In the genomic region with DNA sequence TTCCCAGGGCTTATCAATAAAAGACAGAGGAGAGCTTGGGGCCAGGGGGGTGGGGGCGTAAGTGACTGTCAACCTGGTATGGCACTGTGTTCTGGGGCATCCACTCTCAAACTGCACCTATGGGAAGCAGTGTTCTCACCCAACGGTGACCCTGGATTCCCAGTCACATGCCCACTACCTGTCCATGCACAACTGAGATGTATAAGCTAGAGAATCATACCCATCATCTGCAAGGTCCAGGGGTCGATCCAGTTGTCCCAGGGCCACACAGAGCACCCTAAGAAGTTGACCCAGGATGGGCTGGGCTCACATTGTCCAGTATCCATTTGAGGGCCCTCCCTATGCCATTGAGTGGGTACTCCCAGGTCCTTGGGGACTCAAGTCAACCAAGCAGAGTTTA, we compare ENCODE assay signal across 11 mouse cellular contexts. TPM values are rescaled to one million over a fixed set of nuclear protein-coding genes. Genes with fewer than 3 reads are reported as not detected.
DNase-seq lines count a peak whose midpoint lies in the region; ATAC-seq lines count a peak whose summit lies in the region.
"Had no signal": no experiment of that assay in that cellular context is flagged by ENCODE, and none has a peak within 500 bp of the region (broad histone marks: within the 10 kb centered on the region; RNA-seq: fewer than 3 reads in every experiment).

No protein-coding gene starts in this region.

- H3K4me3 ChIP-seq in forebrain, embryonic 13.5 days: no peak overlapping the region
- no peak overlapping the region for H3K4me3 ChIP-seq in forebrain, embryonic 12.5 days (replicated peaks)
- no peak overlapping the region for H3K4me3 ChIP-seq in limb, embryonic 13.5 days
- H3K4me3 ChIP-seq in limb, embryonic 10.5 days: no peak overlapping the region
- no peak overlapping the region for H3K4me3 ChIP-seq in embryonic facial prominence, embryonic 12.5 days
- no peak overlapping the region for H3K4me3 ChIP-seq in hindbrain, embryonic 16.5 days (ENCODE audit: low read length)

- H3K9me3 ChIP-seq in forebrain, embryonic 13.5 days (replicated peaks): no peaks in the 10 kb centered on the region
- H3K9me3 ChIP-seq in forebrain, embryonic 12.5 days: no peaks in the 10 kb centered on the region
- no peaks in the 10 kb centered on the region for H3K9me3 ChIP-seq in limb, embryonic 13.5 days
- no peaks in the 10 kb centered on the region for H3K9me3 ChIP-seq in limb, embryonic 10.5 days (replicated peaks)
- no peaks in the 10 kb centered on the region for H3K9me3 ChIP-seq in embryonic facial prominence, embryonic 12.5 days
- no peaks in the 10 kb centered on the region for H3K9me3 ChIP-seq in hindbrain, embryonic 16.5 days (ENCODE audit: control insufficient read depth, low read length)

- WGBS in forebrain, embryonic 13.5 days: 98% methylated on average over 3 of the region's 3 CpGs
- 92% methylated on average over 3 of the region's 3 CpGs for WGBS in forebrain, embryonic 12.5 days
- 91% methylated on average over 3 of the region's 3 CpGs for WGBS in limb, embryonic 13.5 days
- 98% methylated on average over 3 of the region's 3 CpGs for WGBS in limb, embryonic 10.5 days
- 87% methylated on average over 3 of the region's 3 CpGs for WGBS in embryonic facial prominence, embryonic 12.5 days
- WGBS in hindbrain, embryonic 16.5 days: 91% methylated on average over 3 of the region's 3 CpGs

- 0 out of 2 replicates have a peak overlapping the region, but pooled peaks have one; percentile 98 for H3K4me2 ChIP-seq in forebrain, embryonic 13.5 days
- H3K4me2 ChIP-seq in forebrain, embryonic 12.5 days: no peak overlapping the region
- H3K4me2 ChIP-seq in limb, embryonic 13.5 days (replicated peaks): peak overlapping the region; percentile 96; the same call in 1 of the 2 replicates
- no peak overlapping the region for H3K4me2 ChIP-seq in embryonic facial prominence, embryonic 12.5 days (replicated peaks)
- H3K4me2 ChIP-seq in hindbrain, embryonic 16.5 days (ENCODE audit: low read length): no peak overlapping the region

- H3K9ac ChIP-seq in forebrain, embryonic 13.5 days: no peak overlapping the region
- no peak overlapping the region for H3K9ac ChIP-seq in forebrain, embryonic 12.5 days
- no peak overlapping the region; the same call in 1 of the 2 replicates for H3K9ac ChIP-seq in limb, embryonic 13.5 days
- no peak overlapping the region for H3K9ac ChIP-seq in embryonic facial prominence, embryonic 12.5 days
- peak overlapping the region; percentile 31; the same call in 1 of the 2 replicates for H3K9ac ChIP-seq in hindbrain, embryonic 16.5 days (ENCODE audit: low read depth, low read length)

- H3K27ac ChIP-seq in forebrain, embryonic 13.5 days: no peak overlapping the region
- H3K27ac ChIP-seq in forebrain, embryonic 12.5 days: no peak overlapping the region
- H3K27ac ChIP-seq in limb, embryonic 13.5 days: no peak overlapping the region
- H3K27ac ChIP-seq in limb, embryonic 10.5 days: no peak overlapping the region
- H3K27ac ChIP-seq in embryonic facial prominence, embryonic 12.5 days: 0 out of 2 replicates have a peak overlapping the region, but pooled peaks have one; percentile 69
- H3K27ac ChIP-seq in hindbrain, embryonic 16.5 days (ENCODE audit: low read depth, low read length): no peak overlapping the region

- no peaks in the 10 kb centered on the region for H3K27me3 ChIP-seq in forebrain, embryonic 13.5 days
- H3K27me3 ChIP-seq in forebrain, embryonic 12.5 days: no peaks in the 10 kb centered on the region
- H3K27me3 ChIP-seq in limb, embryonic 13.5 days: no peaks in the 10 kb centered on the region
- no peaks in the 10 kb centered on the region for H3K27me3 ChIP-seq in limb, embryonic 10.5 days (ENCODE audit: low read depth, poor library complexity, severe bottlenecking)
- H3K27me3 ChIP-seq in embryonic facial prominence, embryonic 12.5 days: no peaks in the 10 kb centered on the region
- H3K27me3 ChIP-seq in hindbrain, embryonic 16.5 days (replicated peaks; ENCODE audit: control insufficient read depth, insufficient read depth, low read length): no peaks in the 10 kb centered on the region

- no peak for DNase-seq in limb, embryonic 10.5 days (ENCODE audit: low spot score)
- DNase-seq in thymus, postnatal 4 days: no peak
- DNase-seq in adrenal gland, postnatal 10 days: no peak
- DNase-seq: kidney, adult 9 months had no signal

- H3K36me3 ChIP-seq in forebrain, embryonic 13.5 days (ENCODE audit: poor library complexity, severe bottlenecking): peaks cover 17% of the 10 kb centered on the region
- H3K36me3 ChIP-seq in forebrain, embryonic 12.5 days (replicated peaks): peaks cover 19% of the 10 kb centered on the region
- H3K36me3 ChIP-seq in limb, embryonic 13.5 days: peaks cover 19% of the 10 kb centered on the region
- peaks cover 28% of the 10 kb centered on the region for H3K36me3 ChIP-seq in limb, embryonic 10.5 days
- H3K36me3 ChIP-seq in embryonic facial prominence, embryonic 12.5 days: no peaks in the 10 kb centered on the region
- H3K36me3 ChIP-seq in hindbrain, embryonic 16.5 days (ENCODE audit: control insufficient read depth, insufficient read depth, low read length): no peaks in the 10 kb centered on the region

- no peak for ATAC-seq in forebrain, embryonic 13.5 days
- no peak for ATAC-seq in forebrain, embryonic 12.5 days (ENCODE audit: low FRiP score)
- ATAC-seq in limb, embryonic 13.5 days (ENCODE audit: low FRiP score, low read depth): no peak
- no peak for ATAC-seq in embryonic facial prominence, embryonic 12.5 days (ENCODE audit: insufficient number of reproducible peaks, insufficient read depth, low FRiP score, low TSS enrichment)
- no peak for ATAC-seq in hindbrain, embryonic 16.5 days
- ATAC-seq: activated CD4-positive, CD25-positive, alpha-beta regulatory T cell, adult 4 months had no signal

- peaks cover 57% of the 10 kb centered on the region for H3K4me1 ChIP-seq in forebrain, embryonic 13.5 days
- H3K4me1 ChIP-seq in forebrain, embryonic 12.5 days: peaks cover 56% of the 10 kb centered on the region
- H3K4me1 ChIP-seq in limb, embryonic 13.5 days: peaks cover 54% of the 10 kb centered on the region
- peaks cover 56% of the 10 kb centered on the region for H3K4me1 ChIP-seq in limb, embryonic 10.5 days
- peaks cover 41% of the 10 kb centered on the region for H3K4me1 ChIP-seq in embryonic facial prominence, embryonic 12.5 days
- H3K4me1 ChIP-seq in hindbrain, embryonic 16.5 days (ENCODE audit: control insufficient read depth, insufficient read depth, low read depth, low read length): peaks cover 51% of the 10 kb centered on the region

RNA-seq across cellular contexts. Expression of gene Tubgcp6, which starts 1.4 kb away (rescaled TPM):
- polyA plus RNA-seq in forebrain, embryonic 13.5 days (2015; fragmentation: Nextera tagmentation; extraction: Ambion mirVana): 16.8 and 19.8 TPM in 2 replicates
- 27.4 and 27.7 TPM in 2 replicates for polyA plus RNA-seq in forebrain, embryonic 12.5 days (2016; fragmentation: Nextera tagmentation; extraction: Ambion mirVana)
- polyA plus RNA-seq in limb, embryonic 13.5 days (2015; fragmentation: Nextera tagmentation; extraction: Ambion mirVana): 17.5 and 18.1 TPM in 2 replicates
- 24.4 and 28.6 TPM in 2 replicates for polyA plus RNA-seq in limb, embryonic 10.5 days (2016; fragmentation: Nextera tagmentation; extraction: Ambion mirVana)
- 20.7 and 23.8 TPM in 2 replicates for polyA plus RNA-seq in embryonic facial prominence, embryonic 12.5 days (2016; fragmentation: Nextera tagmentation; extraction: Ambion mirVana)
- polyA plus RNA-seq in hindbrain, embryonic 16.5 days (2015; fragmentation: Nextera tagmentation; extraction: Ambion mirVana): 15.2 and 16.4 TPM in 2 replicates
- 10 to 100 TPM; 13.5 to 18.6 TPM for total RNA-seq in adrenal gland, postnatal 10 days (2021)

RNA-seq across cellular contexts. Expression of gene Hdac10, which starts 4.2 kb away (rescaled TPM):
- polyA plus RNA-seq in forebrain, embryonic 13.5 days (2015; fragmentation: Nextera tagmentation; extraction: Ambion mirVana): 22.3 and 25.4 TPM in 2 replicates
- polyA plus RNA-seq in forebrain, embryonic 12.5 days (2016; fragmentation: Nextera tagmentation; extraction: Ambion mirVana): 20.5 TPM in 2 replicates
- 17.4 and 18.7 TPM in 2 replicates for polyA plus RNA-seq in limb, embryonic 13.5 days (2015; fragmentation: Nextera tagmentation; extraction: Ambion mirVana)
- 13.0 and 13.8 TPM in 2 replicates for polyA plus RNA-seq in limb, embryonic 10.5 days (2016; fragmentation: Nextera tagmentation; extraction: Ambion mirVana)
- polyA plus RNA-seq in embryonic facial prominence, embryonic 12.5 days (2016; fragmentation: Nextera tagmentation; extraction: Ambion mirVana): 20.1 and 21.6 TPM in 2 replicates
- polyA plus RNA-seq in hindbrain, embryonic 16.5 days (2015; fragmentation: Nextera tagmentation; extraction: Ambion mirVana): 27.3 and 29.2 TPM in 2 replicates
- total RNA-seq in adrenal gland, postnatal 10 days (2021): 10 to 100 TPM; 10.5 to 17.8 TPM

RNA-seq across cellular contexts. Expression of gene Mapk12, which starts 16.2 kb away (rescaled TPM):
- 9.1 and 11.7 TPM in 2 replicates for polyA plus RNA-seq in forebrain, embryonic 13.5 days (2015; fragmentation: Nextera tagmentation; extraction: Ambion mirVana)
- polyA plus RNA-seq in forebrain, embryonic 12.5 days (2016; fragmentation: Nextera tagmentation; extraction: Ambion mirVana): 14.2 and 16.7 TPM in 2 replicates
- 6.4 and 6.5 TPM in 2 replicates for polyA plus RNA-seq in limb, embryonic 13.5 days (2015; fragmentation: Nextera tagmentation; extraction: Ambion mirVana)
- 21.5 and 26.4 TPM in 2 replicates for polyA plus RNA-seq in limb, embryonic 10.5 days (2016; fragmentation: Nextera tagmentation; extraction: Ambion mirVana)
- polyA plus RNA-seq in embryonic facial prominence, embryonic 12.5 days (2016; fragmentation: Nextera tagmentation; extraction: Ambion mirVana): 7.5 and 7.6 TPM in 2 replicates
- polyA plus RNA-seq in hindbrain, embryonic 16.5 days (2015; fragmentation: Nextera tagmentation; extraction: Ambion mirVana): 4.1 and 4.4 TPM in 2 replicates
- 10 to 100 TPM; 10.1 to 19.3 TPM for total RNA-seq in adrenal gland, postnatal 10 days (2021)
- total RNA-seq: common myeloid progenitor, adult 5-6 weeks had no signal

RNA-seq across cellular contexts. Expression of gene Mapk11, which starts 25.1 kb away (rescaled TPM):
- polyA plus RNA-seq in forebrain, embryonic 13.5 days (2015; fragmentation: Nextera tagmentation; extraction: Ambion mirVana): 43.0 and 45.5 TPM in 2 replicates
- polyA plus RNA-seq in forebrain, embryonic 12.5 days (2016; fragmentation: Nextera tagmentation; extraction: Ambion mirVana): 46.9 and 47.4 TPM in 2 replicates
- 8.4 and 10.4 TPM in 2 replicates for polyA plus RNA-seq in limb, embryonic 13.5 days (2015; fragmentation: Nextera tagmentation; extraction: Ambion mirVana)
- polyA plus RNA-seq in limb, embryonic 10.5 days (2016; fragmentation: Nextera tagmentation; extraction: Ambion mirVana): 20.3 and 21.8 TPM in 2 replicates
- polyA plus RNA-seq in embryonic facial prominence, embryonic 12.5 days (2016; fragmentation: Nextera tagmentation; extraction: Ambion mirVana): 14.0 and 16.4 TPM in 2 replicates
- polyA plus RNA-seq in hindbrain, embryonic 16.5 days (2015; fragmentation: Nextera tagmentation; extraction: Ambion mirVana): 23.7 and 28.3 TPM in 2 replicates
- 1 to 10 TPM; 5.1 to 7.3 TPM for total RNA-seq in adrenal gland, postnatal 10 days (2021)

RNA-seq across cellular contexts. Expression of gene Selenoo, which starts 35.4 kb away (rescaled TPM):
- 20.9 and 22.5 TPM in 2 replicates for polyA plus RNA-seq in forebrain, embryonic 13.5 days (2015; fragmentation: Nextera tagmentation; extraction: Ambion mirVana)
- 23.1 and 24.4 TPM in 2 replicates for polyA plus RNA-seq in forebrain, embryonic 12.5 days (2016; fragmentation: Nextera tagmentation; extraction: Ambion mirVana)
- 18.6 and 19.0 TPM in 2 replicates for polyA plus RNA-seq in limb, embryonic 13.5 days (2015; fragmentation: Nextera tagmentation; extraction: Ambion mirVana)
- polyA plus RNA-seq in limb, embryonic 10.5 days (2016; fragmentation: Nextera tagmentation; extraction: Ambion mirVana): 10.6 and 13.9 TPM in 2 replicates
- 21.0 and 22.3 TPM in 2 replicates for polyA plus RNA-seq in embryonic facial prominence, embryonic 12.5 days (2016; fragmentation: Nextera tagmentation; extraction: Ambion mirVana)
- 16.4 and 17.9 TPM in 2 replicates for polyA plus RNA-seq in hindbrain, embryonic 16.5 days (2015; fragmentation: Nextera tagmentation; extraction: Ambion mirVana)
- total RNA-seq in adrenal gland, postnatal 10 days (2021): 10 to 100 TPM; 29.8 to 29.9 TPM

Comparison
In these comparisons a context has a peak if more than half of its experiments do, and no peak if none do; other contexts are left out.
1. H3K4me2 ChIP-seq: peak in forebrain, embryonic 13.5 days (single experiment) and limb, embryonic 13.5 days (single experiment); none in forebrain, embryonic 12.5 days (single experiment), embryonic facial prominence, embryonic 12.5 days (single experiment) and hindbrain, embryonic 16.5 days (single experiment).